Mouse (Mus musculus): Measurements from ENCODE around the gene Cntnap1. TPM values are rescaled to one million over a fixed set of nuclear protein-coding genes. Genes with fewer than 3 reads are reported as not detected.
A peak's percentile ranks its signal among the peaks of the same experiment; 100 is the strongest.

The Cntnap1 gene
- polyA plus RNA-seq, 1 experiment from 2014 or later = 11.2 TPM

- Histone ChIP-seq H3K9ac (ENCODE audit: low read depth, low read length) (no peak overlapping the region), H3K9me3 (ENCODE audit: control insufficient read depth, low read length) (no peaks in the 10 kb centered on the region), H3K4me3 (ENCODE audit: low read length) (no peak overlapping the region), H3K27ac (ENCODE audit: low read depth, low read length) (no peak overlapping the region), H3K27me3 (replicated peaks; ENCODE audit: control insufficient read depth, insufficient read depth, low read length) (no peaks in the 10 kb centered on the region), H3K4me2 (ENCODE audit: low read length) (no peak overlapping the region), H3K4me1 (ENCODE audit: control insufficient read depth, insufficient read depth, low read depth, low read length) (no peaks in the 10 kb centered on the region), H3K36me3 (ENCODE audit: control insufficient read depth, insufficient read depth, low read length) (no peaks in the 10 kb centered on the region)
- 80% methylated on average over 12 of the region's 12 CpGs for WGBS
- ATAC-seq = no peak
Observed at GRCm38 (mm10) chr11:101133037-101133436, 37.3 kb upstream of the Cntnap1 start.

GRCm38 (mm10) chr11:101134217-101134865 lies 36.0 kb upstream of the Cntnap1 start:
- 82% methylated on average over 13 of the region's 13 CpGs for WGBS
- ATAC-seq = no peak
- Histone ChIP-seq H3K27me3 (replicated peaks; ENCODE audit: control insufficient read depth, insufficient read depth, low read length) (no peaks in the 10 kb centered on the region), H3K4me3 (ENCODE audit: low read length) (no peak overlapping the region), H3K9ac (ENCODE audit: low read depth, low read length) (no peak overlapping the region), H3K4me2 (ENCODE audit: low read length) (no peak overlapping the region), H3K27ac (ENCODE audit: low read depth, low read length) (no peak overlapping the region), H3K36me3 (ENCODE audit: control insufficient read depth, insufficient read depth, low read length) (no peaks in the 10 kb centered on the region), H3K4me1 (ENCODE audit: control insufficient read depth, insufficient read depth, low read depth, low read length) (no peaks in the 10 kb centered on the region), H3K9me3 (ENCODE audit: control insufficient read depth, low read length) (no peaks in the 10 kb centered on the region)

GRCm38 (mm10) chr11:101137000-101137399 lies 33.3 kb upstream of the Cntnap1 start:
- H3K36me3 ChIP-seq (ENCODE audit: control insufficient read depth, insufficient read depth, low read length) = no peaks in the 10 kb centered on the region
- no peak overlapping the region for H3K4me3 ChIP-seq (ENCODE audit: low read length)
- peaks cover 3% of the 10 kb centered on the region; the same call in 1 of the 2 replicates for H3K4me1 ChIP-seq (ENCODE audit: control insufficient read depth, insufficient read depth, low read depth, low read length)
- no peak overlapping the region for H3K9ac ChIP-seq (ENCODE audit: low read depth, low read length)
- no peaks in the 10 kb centered on the region for H3K9me3 ChIP-seq (ENCODE audit: control insufficient read depth, low read length)
- ATAC-seq = no peak
- H3K27ac ChIP-seq (ENCODE audit: low read depth, low read length) = no peak overlapping the region
- H3K27me3 ChIP-seq (replicated peaks; ENCODE audit: control insufficient read depth, insufficient read depth, low read length) = no peaks in the 10 kb centered on the region
- H3K4me2 ChIP-seq (ENCODE audit: low read length) = no peak overlapping the region
- WGBS = 81% methylated on average over 7 of the region's 7 CpGs

GRCm38 (mm10) chr11:101138536-101139181 lies 31.7 kb upstream of the Cntnap1 start:
- Histone ChIP-seq H3K9ac (ENCODE audit: low read depth, low read length) (no peak overlapping the region), H3K4me2 (ENCODE audit: low read length) (peak overlapping the region; percentile 43), H3K4me1 (ENCODE audit: control insufficient read depth, insufficient read depth, low read depth, low read length) (peaks cover 6% of the 10 kb centered on the region; the same call in 1 of the 2 replicates), H3K4me3 (ENCODE audit: low read length) (peak overlapping the region; percentile 15), H3K27ac (ENCODE audit: low read depth, low read length) (no peak overlapping the region; the same call in 1 of the 2 replicates), H3K36me3 (ENCODE audit: control insufficient read depth, insufficient read depth, low read length) (no peaks in the 10 kb centered on the region), H3K27me3 (replicated peaks; ENCODE audit: control insufficient read depth, insufficient read depth, low read length) (no peaks in the 10 kb centered on the region), H3K9me3 (ENCODE audit: control insufficient read depth, low read length) (no peaks in the 10 kb centered on the region)
- ATAC-seq = peak; percentile 71
- WGBS = 22% methylated on average over 15 of the region's 15 CpGs

GRCm38 (mm10) chr11:101140164-101140819 lies 30.0 kb upstream of the Cntnap1 start:
- WGBS = 38% methylated on average over 27 of the region's 27 CpGs
- no peaks in the 10 kb centered on the region for H3K36me3 ChIP-seq (ENCODE audit: control insufficient read depth, insufficient read depth, low read length)
- ATAC-seq = no peak
- no peaks in the 10 kb centered on the region for H3K27me3 ChIP-seq (replicated peaks; ENCODE audit: control insufficient read depth, insufficient read depth, low read length)
- H3K9me3 ChIP-seq (ENCODE audit: control insufficient read depth, low read length) = no peaks in the 10 kb centered on the region
- H3K4me2 ChIP-seq (ENCODE audit: low read length) = peak overlapping the region; percentile 60
- H3K27ac ChIP-seq (ENCODE audit: low read depth, low read length) = peak overlapping the region; percentile 44; the same call in 1 of the 2 replicates
- H3K9ac ChIP-seq (ENCODE audit: low read depth, low read length) = peak overlapping the region; percentile 57
- peak overlapping the region; percentile 35 for H3K4me3 ChIP-seq (ENCODE audit: low read length)
- peaks cover 9% of the 10 kb centered on the region; the same call in 1 of the 2 replicates for H3K4me1 ChIP-seq (ENCODE audit: control insufficient read depth, insufficient read depth, low read depth, low read length)

- Histone ChIP-seq H3K4me1 (ENCODE audit: control insufficient read depth, insufficient read depth, low read depth, low read length) (peaks cover 9% of the 10 kb centered on the region; the same call in 1 of the 2 replicates), H3K9ac (ENCODE audit: low read depth, low read length) (no peak overlapping the region), H3K27ac (ENCODE audit: low read depth, low read length) (no peak overlapping the region), H3K27me3 (replicated peaks; ENCODE audit: control insufficient read depth, insufficient read depth, low read length) (no peaks in the 10 kb centered on the region), H3K4me3 (ENCODE audit: low read length) (no peak overlapping the region), H3K36me3 (ENCODE audit: control insufficient read depth, insufficient read depth, low read length) (no peaks in the 10 kb centered on the region), H3K9me3 (ENCODE audit: control insufficient read depth, low read length) (no peaks in the 10 kb centered on the region), H3K4me2 (ENCODE audit: low read length) (no peak overlapping the region)
- no peak for ATAC-seq
- WGBS = 92% methylated on average over 8 of the region's 8 CpGs
Observed at GRCm38 (mm10) chr11:101141088-101141487, 29.2 kb upstream of the Cntnap1 start.

- no peaks in the 10 kb centered on the region for H3K27me3 ChIP-seq (replicated peaks; ENCODE audit: control insufficient read depth, insufficient read depth, low read length)
- no peak for ATAC-seq
- peaks cover 13% of the 10 kb centered on the region for H3K4me1 ChIP-seq (ENCODE audit: control insufficient read depth, insufficient read depth, low read depth, low read length)
- H3K4me2 ChIP-seq (ENCODE audit: low read length) = no peak overlapping the region
- WGBS = 92% methylated on average over 10 of the region's 10 CpGs
- H3K27ac ChIP-seq (ENCODE audit: low read depth, low read length) = no peak overlapping the region
- H3K9me3 ChIP-seq (ENCODE audit: control insufficient read depth, low read length) = no peaks in the 10 kb centered on the region
- no peak overlapping the region for H3K9ac ChIP-seq (ENCODE audit: low read depth, low read length)
- H3K36me3 ChIP-seq (ENCODE audit: control insufficient read depth, insufficient read depth, low read length) = no peaks in the 10 kb centered on the region
- H3K4me3 ChIP-seq (ENCODE audit: low read length) = no peak overlapping the region
Observed at GRCm38 (mm10) chr11:101142215-101142967, 27.9 kb upstream of the Cntnap1 start.

- H3K27me3 ChIP-seq (replicated peaks; ENCODE audit: control insufficient read depth, insufficient read depth, low read length) = no peaks in the 10 kb centered on the region
- peak overlapping the region; percentile 34 for H3K4me3 ChIP-seq (ENCODE audit: low read length)
- peak overlapping the region; percentile 59 for H3K9ac ChIP-seq (ENCODE audit: low read depth, low read length)
- peak overlapping the region; percentile 65 for H3K4me2 ChIP-seq (ENCODE audit: low read length)
- peak; percentile 68 for ATAC-seq
- no peaks in the 10 kb centered on the region for H3K36me3 ChIP-seq (ENCODE audit: control insufficient read depth, insufficient read depth, low read length)
- WGBS = 19% methylated on average over 18 of the region's 19 CpGs
- H3K27ac ChIP-seq (ENCODE audit: low read depth, low read length) = peak overlapping the region; percentile 39; the same call in 1 of the 2 replicates
- H3K9me3 ChIP-seq (ENCODE audit: control insufficient read depth, low read length) = no peaks in the 10 kb centered on the region
- H3K4me1 ChIP-seq (ENCODE audit: control insufficient read depth, insufficient read depth, low read depth, low read length) = peaks cover 13% of the 10 kb centered on the region
Observed at GRCm38 (mm10) chr11:101143338-101144225, 26.7 kb upstream of the Cntnap1 start.

Measured in hindbrain, embryonic 16.5 days (tissue).